Mouse (Mus musculus): ENCODE data around the gene Pcyox1. TPM values are rescaled to one million over a fixed set of nuclear protein-coding genes. Genes with fewer than 3 reads are reported as not detected.

Gene Pcyox1
- 7.1 TPM for polyA plus RNA-seq (2015; fragmentation: Illumina TruSeq; extraction: RNeasy Lipid Tissue Mini Kit (QIAGEN cat#74804); ENCODE audit: insufficient read depth, low read depth, low replicate concordance)

GRCm38 (mm10) chr6:86396581-86397256 is at the start of gene Pcyox1:
Gene Pcyox1, minus strand, starts transcription at chr6:86397154.

GRCm38 (mm10) chr6:86438272-86439118 is 41.5 kb upstream of the Pcyox1 start, which contains the start of gene C87436:
Gene C87436, plus strand, starts transcription at chr6:86438374.

GRCm38 (mm10) chr6:86426358-86426757 is 29.4 kb upstream of the Pcyox1 start, which contains the start of gene Gm44790:
Gene Gm44790, plus strand, starts transcription at chr6:86426658.

GRCm38 (mm10) chr6:86404100-86404861 is 7.3 kb upstream of the Pcyox1 start, which contains the start of gene Tia1:
Gene Tia1, plus strand, starts transcription at chr6:86404219.

GRCm38 (mm10) chr6:86370764-86371339 is 26.1 kb downstream of the Pcyox1 start, which contains the start of gene Snrpg:
Gene Snrpg, plus strand, starts transcription at chr6:86371304.

GRCm38 (mm10) chr6:86365371-86366124 is 31.4 kb downstream of the Pcyox1 start, which contains the start of gene Fam136a:
Gene Fam136a, plus strand, starts transcription at chr6:86365646.

Other genes starting within 250 kb of the Pcyox1 start
- 1.2 TPM for gene Tgfa, start 201.9 kb downstream of the Pcyox1 start, polyA plus RNA-seq (2015; fragmentation: Illumina TruSeq; extraction: RNeasy Lipid Tissue Mini Kit (QIAGEN cat#74804); ENCODE audit: insufficient read depth, low read depth, low replicate concordance)
- 5.7 TPM for gene Fam136a, start 31.5 kb downstream of the Pcyox1 start, polyA plus RNA-seq (2015; fragmentation: Illumina TruSeq; extraction: RNeasy Lipid Tissue Mini Kit (QIAGEN cat#74804); ENCODE audit: insufficient read depth, low read depth, low replicate concordance)
- gene Snrpg, start 25.9 kb downstream of the Pcyox1 start, polyA plus RNA-seq (2015; fragmentation: Illumina TruSeq; extraction: RNeasy Lipid Tissue Mini Kit (QIAGEN cat#74804); ENCODE audit: insufficient read depth, low read depth, low replicate concordance) = 14.2 TPM
- gene Tia1, start 7.1 kb upstream of the Pcyox1 start, polyA plus RNA-seq (2015; fragmentation: Illumina TruSeq; extraction: RNeasy Lipid Tissue Mini Kit (QIAGEN cat#74804); ENCODE audit: insufficient read depth, low read depth, low replicate concordance) = 15.8 TPM
- not detected for gene Gm44790, start 29.5 kb upstream of the Pcyox1 start, polyA plus RNA-seq (2015; fragmentation: Illumina TruSeq; extraction: RNeasy Lipid Tissue Mini Kit (QIAGEN cat#74804); ENCODE audit: insufficient read depth, low read depth, low replicate concordance)
- gene C87436, start 41.2 kb upstream of the Pcyox1 start, polyA plus RNA-seq (2015; fragmentation: Illumina TruSeq; extraction: RNeasy Lipid Tissue Mini Kit (QIAGEN cat#74804); ENCODE audit: insufficient read depth, low read depth, low replicate concordance) = 6.1 TPM
- gene Pcbp1, start 129.2 kb upstream of the Pcyox1 start, polyA plus RNA-seq (2015; fragmentation: Illumina TruSeq; extraction: RNeasy Lipid Tissue Mini Kit (QIAGEN cat#74804); ENCODE audit: insufficient read depth, low read depth, low replicate concordance) = 31.3 TPM
- not detected for gene Asprv1, start 231.0 kb upstream of the Pcyox1 start, polyA plus RNA-seq (2015; fragmentation: Illumina TruSeq; extraction: RNeasy Lipid Tissue Mini Kit (QIAGEN cat#74804); ENCODE audit: insufficient read depth, low read depth, low replicate concordance)